Mouse (Mus musculus) heart, adult 8-10 months (tissue): ENCODE measurements at regions not wholly inside any gene's neighbourhood (a gene's known extent, or its start where the extent isn't known, plus 50 kb on each side); places are given as distances from the start of the nearest gene placed in this dataset.

ENCODE experiments used
- DNase-seq: peaks from one replicate; pipeline ENCODE4 v3.0.0; 2022; ENCODE audit warnings: low spot score

GRCm38 (mm10) chr14:24827381-24828031 is 340.6 kb downstream of the Rps24 start:
- no peak for DNase-seq

DNA sequence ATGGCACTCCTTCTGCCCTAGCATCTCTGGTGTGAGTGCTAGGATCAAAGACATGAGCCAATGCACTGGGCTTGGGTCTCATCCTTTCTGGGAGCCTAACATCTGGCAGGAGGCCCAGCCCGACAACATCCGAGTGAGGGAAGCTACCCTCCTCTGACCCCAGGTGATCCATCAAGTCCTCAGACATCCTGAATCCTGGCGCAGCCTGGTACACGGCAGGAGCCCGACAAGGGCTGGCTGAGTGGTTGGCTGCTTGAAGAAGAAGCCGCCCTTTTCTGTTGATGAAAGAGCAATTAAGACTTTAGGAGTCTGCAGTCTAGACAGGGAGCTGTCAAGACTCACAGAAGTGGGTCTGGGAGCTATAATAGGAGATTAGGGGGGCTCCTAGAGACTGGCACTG is 342.1 kb downstream of the Rps24 start:
- no peak for DNase-seq

DNA sequence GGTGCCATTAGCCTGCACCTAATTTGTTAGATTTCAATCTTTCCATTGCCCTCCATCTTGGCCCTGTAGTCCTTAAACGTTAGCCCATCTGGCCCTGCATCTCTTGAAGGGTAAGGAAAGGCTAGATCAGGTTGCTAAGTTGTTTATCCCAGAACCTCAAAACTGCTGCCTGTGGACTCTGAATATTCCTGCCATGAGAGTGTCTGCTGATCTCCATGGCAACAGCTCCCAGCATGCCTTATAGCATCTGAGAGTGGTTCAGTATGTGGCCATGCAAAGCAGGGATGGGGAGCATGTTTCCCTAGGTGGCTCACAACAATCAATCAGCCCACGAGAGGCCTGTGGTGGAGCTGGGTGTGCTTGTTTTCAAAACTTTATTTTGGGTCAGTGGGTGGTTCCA is 346.3 kb downstream of the Rps24 start:
- DNase-seq = no peak

- DNase-seq = no peak
These were observed 351.3 kb downstream of the Rps24 start for GRCm38 (mm10) chr14:24838219-24838618.

- no peak for DNase-seq
These were observed 352.1 kb downstream of the Rps24 start for GRCm38 (mm10) chr14:24839056-24839455.

DNA sequence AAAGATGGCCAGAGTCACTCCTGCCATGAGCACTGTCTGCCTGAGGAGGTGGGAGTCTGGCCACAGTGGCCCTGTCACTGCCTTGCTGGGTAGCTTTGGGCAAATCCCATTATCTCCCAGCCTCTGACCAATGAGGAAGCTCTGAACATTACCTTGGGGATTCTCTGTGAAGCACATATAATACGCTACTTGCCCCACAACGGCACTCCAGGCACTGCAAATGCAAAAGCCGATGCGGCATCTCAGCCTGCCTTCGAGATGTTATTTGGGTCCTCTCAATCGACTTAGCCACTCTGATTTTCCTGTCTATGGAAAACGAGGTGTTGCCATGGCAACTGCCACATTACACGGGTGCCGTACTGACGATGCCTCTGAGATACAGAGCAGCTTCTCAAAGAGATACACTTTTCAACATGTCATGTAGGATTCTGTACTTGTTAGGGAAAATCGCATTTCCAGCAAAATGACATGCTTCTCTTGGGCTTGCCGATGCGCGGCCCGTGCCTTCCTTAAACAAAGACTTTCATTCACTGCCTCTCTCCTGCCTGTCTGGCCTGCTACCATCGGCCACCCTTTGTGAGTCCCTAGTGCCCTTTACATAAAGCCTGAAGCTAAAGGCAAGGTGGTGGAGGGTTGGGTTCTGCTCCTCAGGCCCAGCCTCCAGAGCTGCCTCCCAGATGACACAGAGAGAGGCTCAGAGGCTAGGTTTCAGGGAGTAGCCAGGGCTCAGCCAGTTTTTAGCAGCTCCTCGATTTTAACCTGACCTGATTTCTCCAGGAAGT is 355.0 kb downstream of the Rps24 start:
- DNase-seq = no peak

GRCm38 (mm10) chr14:24843626-24844025 is 356.7 kb downstream of the Rps24 start:
- no peak for DNase-seq

DNA sequence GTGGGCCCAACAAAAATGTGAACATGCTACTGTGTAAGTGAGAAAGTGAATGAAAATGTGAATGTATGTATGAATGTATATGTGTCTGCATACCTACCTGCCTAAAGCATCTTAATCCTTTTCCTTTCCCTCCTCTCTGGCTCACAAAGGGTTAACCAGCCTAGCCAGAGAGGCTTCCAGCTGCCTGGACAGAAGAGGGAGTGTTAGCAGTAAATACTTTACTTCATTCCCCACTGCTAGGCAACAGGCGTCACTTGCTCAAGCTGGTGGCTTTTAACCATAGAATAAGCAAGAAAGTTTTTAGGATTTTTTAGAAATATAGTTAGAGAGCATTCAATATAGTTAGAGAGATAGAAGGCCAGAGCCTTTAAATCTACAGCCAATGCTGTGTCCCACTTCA is 363.6 kb downstream of the Rps24 start:
- DNase-seq = no peak

DNA sequence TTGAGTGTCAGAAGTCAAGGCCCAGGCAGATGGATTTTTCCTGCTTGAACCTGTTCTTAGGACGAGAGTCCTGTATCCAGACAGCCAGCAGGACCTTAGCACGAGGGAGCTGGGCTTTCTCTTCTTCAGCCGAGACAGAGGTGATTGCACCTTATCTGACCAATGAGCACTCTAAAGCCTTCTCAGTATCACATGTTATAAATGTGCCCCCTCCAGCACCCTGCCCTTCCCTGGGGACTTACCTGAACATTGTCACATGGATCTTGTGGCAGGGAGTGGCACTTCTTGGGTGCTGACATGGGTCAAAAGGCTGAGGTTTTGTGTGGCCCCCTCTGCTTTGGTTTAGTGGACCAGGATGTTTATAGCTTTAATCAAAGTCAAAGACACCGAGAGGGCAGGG is 367.5 kb downstream of the Rps24 start:
- DNase-seq = no peak

DNA sequence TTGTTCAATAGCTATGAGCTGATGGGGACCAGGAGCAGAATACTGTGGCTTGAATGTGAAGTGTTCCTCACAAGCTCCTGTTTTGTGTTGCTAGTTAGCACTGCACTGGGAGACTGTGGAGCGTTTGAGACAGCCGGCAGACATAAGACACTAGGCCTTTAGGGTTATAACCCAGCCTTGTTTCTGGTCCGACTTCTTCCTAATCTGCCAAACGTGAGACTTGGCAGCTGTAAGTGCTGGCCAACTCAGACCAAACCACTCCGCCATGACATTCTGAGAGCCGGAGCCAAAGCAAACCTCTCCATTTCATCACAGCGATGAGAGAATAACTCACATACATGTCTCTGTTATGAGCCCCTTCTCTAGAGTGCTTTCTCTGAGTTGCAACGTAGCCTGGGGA is 375.2 kb downstream of the Rps24 start:
- DNase-seq = no peak

DNA sequence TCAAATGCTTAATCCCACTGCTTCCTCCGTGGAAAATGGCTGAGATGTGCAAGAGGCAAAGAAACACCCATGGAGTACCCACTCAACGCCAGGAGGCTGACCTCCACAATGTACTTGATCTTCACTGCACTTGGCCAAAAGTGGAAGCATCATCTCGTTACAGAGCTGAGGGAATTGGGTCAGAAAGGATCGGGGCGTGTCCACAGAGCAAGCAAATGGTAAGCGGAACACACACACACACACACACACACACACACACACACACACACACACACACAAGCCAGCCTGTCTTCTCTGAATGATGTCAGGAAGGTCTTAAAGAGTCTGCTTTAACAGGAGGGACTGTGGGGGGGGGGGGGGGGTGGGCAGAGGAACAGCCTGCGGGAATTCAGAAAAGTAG is 375.7 kb downstream of the Rps24 start:
- DNase-seq = no peak

DNA sequence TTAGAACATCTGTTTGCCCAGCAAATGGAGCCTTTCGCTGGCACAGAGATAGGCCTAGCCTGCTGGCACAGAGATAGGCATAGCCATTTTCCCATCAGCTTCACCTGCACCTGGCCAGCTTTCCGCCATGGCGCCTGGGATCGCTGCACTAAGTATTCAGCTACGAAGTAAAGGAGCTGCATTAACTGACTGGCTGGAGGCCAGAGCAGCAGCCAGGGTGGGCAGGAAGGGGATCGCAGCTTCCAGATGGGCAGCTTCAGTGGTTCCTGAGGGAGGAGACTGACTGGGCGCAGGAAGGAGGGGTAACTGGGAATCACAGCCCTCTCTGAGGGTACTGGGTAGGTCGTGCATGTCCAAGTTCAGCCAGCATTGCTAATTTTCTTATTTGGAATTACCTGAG is 376.2 kb downstream of the Rps24 start:
- no peak for DNase-seq

DNA sequence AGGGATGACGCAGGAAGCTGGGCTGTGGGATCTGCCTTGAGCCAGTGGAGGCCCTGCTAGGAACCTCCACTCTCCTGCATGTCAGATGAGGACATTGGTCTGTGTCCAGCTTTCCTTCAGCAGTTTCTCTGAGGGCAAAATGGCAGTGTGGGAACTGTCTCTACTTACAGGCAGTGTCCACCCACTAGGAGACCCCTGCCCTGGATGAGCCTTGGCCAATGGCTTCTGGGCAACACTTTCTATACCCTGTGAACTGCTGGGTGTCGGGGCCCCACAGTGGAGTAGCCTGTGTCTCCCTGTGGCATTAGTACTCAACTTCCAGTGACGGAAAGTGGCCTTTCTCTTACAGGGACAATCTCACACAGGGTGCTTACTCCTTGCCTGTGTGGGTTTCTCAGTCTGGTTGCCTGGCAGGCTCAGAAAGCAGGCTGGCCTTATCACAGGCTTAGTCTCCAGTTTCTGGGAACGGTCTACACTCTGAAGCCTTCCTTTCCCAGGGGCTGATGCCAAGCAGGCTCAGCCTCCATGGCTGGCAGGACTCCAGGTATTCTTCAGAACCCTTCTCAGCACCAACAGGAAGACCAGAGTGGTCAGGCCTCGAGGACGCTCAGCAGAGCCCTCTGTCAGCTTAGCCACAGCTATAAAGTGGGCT is 378.8 kb downstream of the Rps24 start:
- DNase-seq = no peak

DNA sequence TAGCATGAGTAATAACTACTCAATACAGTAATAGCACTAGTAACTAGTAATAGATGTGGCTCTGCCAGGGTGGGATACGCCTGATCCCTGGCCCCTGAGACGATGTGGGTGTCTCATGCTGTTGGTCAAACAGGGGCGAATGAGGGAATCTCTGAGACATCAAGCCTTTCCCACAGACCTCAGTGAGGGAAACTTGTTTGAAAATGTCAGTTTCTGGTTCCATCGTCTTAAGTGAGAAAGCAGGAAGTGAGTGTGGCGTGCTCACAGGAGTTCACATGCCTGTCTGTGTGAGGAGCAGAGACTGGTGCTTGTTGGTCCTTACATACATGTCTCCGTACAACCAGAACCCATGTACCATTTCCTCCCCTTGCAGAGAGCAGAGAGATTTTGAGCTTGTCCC is 380.9 kb downstream of the Rps24 start:
- no peak for DNase-seq

- no peak for DNase-seq
These were observed 381.8 kb downstream of the Rps24 start for GRCm38 (mm10) chr14:24868756-24869155.

GRCm38 (mm10) chr14:24870246-24870645 is 383.3 kb downstream of the Rps24 start:
- DNase-seq = no peak

DNA sequence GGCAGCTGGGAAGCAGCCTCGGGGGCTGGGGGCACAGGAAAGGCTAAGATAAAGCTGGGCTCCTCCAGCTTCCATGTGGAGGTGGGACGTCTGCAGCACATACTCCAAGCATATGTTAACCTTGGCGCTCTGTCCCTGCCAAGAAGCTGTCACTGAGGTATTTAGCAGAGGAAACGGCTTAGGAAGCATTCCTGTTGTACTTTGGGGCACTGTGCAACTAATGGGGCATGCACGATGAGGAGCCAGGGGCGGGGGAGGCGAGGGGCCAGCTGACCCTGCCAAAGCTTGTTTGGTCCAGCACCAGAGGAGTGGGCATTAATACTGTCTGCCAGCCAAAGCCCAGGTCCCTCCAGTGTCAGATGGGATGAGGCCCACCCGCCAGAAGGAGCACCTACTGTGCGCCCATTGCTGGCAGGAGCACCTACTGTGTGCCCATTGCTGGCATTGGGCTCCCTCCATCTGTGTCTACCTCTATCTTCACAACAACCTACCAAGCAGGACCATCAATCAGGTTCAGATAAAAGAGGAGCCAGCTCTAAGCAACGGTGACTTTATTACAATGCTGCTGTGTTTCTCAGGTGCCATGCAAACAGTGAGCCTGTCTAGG is 384.6 kb downstream of the Rps24 start:
- no peak for DNase-seq

GRCm38 (mm10) chr14:24872931-24873330 is 386.0 kb downstream of the Rps24 start:
- DNase-seq = no peak

DNA sequence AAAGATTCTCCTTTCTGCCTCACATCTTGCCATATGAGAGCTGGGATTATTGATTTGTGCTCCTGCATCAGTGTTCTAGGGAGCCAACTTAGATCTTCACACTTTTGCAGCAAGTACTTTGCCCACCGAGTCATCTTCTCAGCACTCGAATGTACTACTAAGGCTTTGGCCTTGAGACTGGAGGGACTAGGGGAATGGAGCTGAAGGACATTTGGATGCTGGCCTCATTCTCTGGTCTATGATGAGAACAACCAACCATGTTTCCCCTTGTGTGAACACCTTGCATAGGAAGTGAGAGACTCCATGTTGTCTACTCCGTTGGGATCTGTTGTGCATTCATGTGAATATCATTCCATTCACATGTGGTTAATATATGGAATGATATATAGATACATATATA is 386.5 kb downstream of the Rps24 start:
- no peak for DNase-seq

DNA sequence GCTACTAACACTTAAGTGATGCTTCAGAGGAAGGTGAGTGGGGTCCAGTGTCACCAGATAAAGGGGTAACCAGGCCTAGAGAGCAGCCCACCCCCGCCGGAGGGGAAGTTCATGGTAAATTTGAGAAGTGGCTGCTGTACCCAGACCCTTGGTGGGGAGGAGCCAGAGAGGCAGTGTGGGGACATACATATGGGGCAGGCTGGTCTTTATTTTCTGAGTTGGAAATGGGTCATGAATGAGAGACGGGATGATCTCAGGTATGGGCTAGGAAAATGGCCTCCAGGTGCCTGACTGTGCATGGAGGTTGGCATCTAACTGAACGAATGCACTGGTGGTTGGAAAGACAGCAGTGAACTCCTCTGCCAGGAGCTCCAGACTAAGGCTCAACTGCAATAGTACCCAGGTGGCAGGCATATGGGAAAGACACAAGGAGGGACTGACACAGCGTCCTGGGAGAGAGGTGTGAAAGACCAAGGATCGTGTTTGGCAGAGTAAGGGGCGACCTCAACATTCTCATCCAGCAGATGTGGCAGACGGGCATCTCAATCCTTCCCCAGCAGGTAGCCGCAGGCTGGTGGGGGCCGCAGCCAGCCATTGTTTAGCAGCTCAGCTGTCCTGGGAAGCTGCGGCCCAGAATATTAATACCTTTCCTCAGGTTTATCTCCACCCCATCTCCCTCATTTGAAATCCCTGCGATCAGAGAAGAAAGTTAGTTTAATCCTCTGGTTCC is 387.7 kb downstream of the Rps24 start:
- no peak for DNase-seq

DNA sequence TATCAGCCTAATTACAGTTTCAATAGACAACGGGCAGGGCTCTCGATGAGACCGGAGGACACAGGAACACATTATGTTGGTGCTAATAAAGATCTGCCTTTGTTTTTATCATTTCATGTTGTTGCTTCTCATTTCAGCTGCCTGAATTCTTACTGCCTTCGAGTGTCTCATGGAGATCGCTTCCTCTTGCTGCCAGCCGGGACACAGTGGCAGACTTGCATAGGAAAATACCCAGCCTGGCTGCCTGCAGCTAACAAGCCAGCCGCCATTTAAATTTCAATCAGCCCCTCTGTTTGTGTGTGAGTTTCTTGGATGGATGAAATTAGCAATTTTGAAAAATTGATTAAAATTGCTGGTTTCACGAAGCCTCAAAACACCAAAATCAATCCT is 388.2 kb downstream of the Rps24 start:
- no peak for DNase-seq

DNA sequence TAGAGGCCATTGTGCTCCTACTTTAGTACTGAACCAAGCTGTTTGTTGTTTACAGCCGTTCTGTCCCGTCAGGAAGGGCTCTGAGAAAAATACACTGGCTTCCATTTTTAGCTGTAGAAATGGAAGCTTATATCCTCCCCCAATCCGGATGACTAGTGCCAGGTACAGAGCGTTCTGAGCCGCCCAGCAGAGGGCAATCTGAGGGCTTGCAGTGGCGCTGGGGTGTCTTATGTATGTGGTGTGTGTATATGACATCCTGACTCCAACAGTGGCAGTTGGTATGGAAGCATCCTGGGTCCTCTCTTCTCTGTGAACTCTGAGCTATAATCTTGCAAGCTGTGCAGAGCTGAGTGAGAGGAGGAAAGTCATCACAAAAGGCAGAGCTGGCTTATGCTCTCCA is 389.0 kb downstream of the Rps24 start:
- DNase-seq = no peak
